ENCODE assay signal across 14 mouse cellular contexts in genomic region chr13:107483967-107484629, GRCm38 (mm10).
DNase-seq lines count a peak whose midpoint lies in the region; ATAC-seq and TF ChIP-seq lines count a peak whose summit lies in the region.
"Had no signal": no experiment of that assay in that cellular context is flagged by ENCODE, and none has a peak within 500 bp of the region (broad histone marks: within the 10 kb centered on the region; RNA-seq: fewer than 3 reads in every experiment).

No protein-coding gene starts in this region.

- no peaks in the 10 kb centered on the region for H3K9me3 ChIP-seq in neural tube, embryonic 11.5 days (ENCODE audit: control insufficient read depth, low read length)
- H3K9me3 ChIP-seq in hindbrain, embryonic 11.5 days (ENCODE audit: control insufficient read depth, low read length), result no peaks in the 10 kb centered on the region
- H3K9me3 ChIP-seq in midbrain, embryonic 13.5 days, result no peaks in the 10 kb centered on the region

- H3K4me2 ChIP-seq in neural tube, embryonic 11.5 days (ENCODE audit: low read depth), result no peak overlapping the region
- H3K4me2 ChIP-seq in hindbrain, embryonic 11.5 days (replicated peaks; ENCODE audit: low read depth, low read length), result no peak overlapping the region
- H3K4me2 ChIP-seq in midbrain, embryonic 13.5 days (replicated peaks), result no peak overlapping the region
- H3K4me2 ChIP-seq: lung, embryonic 14.5 days had no signal

- no peaks in the 10 kb centered on the region for H3K36me3 ChIP-seq in neural tube, embryonic 11.5 days (ENCODE audit: control insufficient read depth, insufficient read depth, low read length)
- H3K36me3 ChIP-seq in hindbrain, embryonic 11.5 days (ENCODE audit: control insufficient read depth, insufficient read depth, low read length), result no peaks in the 10 kb centered on the region
- no peaks in the 10 kb centered on the region for H3K36me3 ChIP-seq in midbrain, embryonic 13.5 days

- intact Hi-C loops in gastrocnemius, adult 2 months (cut with DNase I), result no loop called here

- no peaks in the 10 kb centered on the region; the same call in 1 of the 2 replicates for H3K4me1 ChIP-seq in neural tube, embryonic 11.5 days (ENCODE audit: control insufficient read depth, insufficient read depth, low read length)
- H3K4me1 ChIP-seq in hindbrain, embryonic 11.5 days (replicated peaks; ENCODE audit: control insufficient read depth, insufficient read depth, low read length), result peaks cover 5% of the 10 kb centered on the region
- peaks cover 22% of the 10 kb centered on the region for H3K4me1 ChIP-seq in midbrain, embryonic 13.5 days (replicated peaks)

- no peak overlapping the region for H3K4me3 ChIP-seq in neural tube, embryonic 11.5 days (ENCODE audit: low read depth, low read length)
- no peak overlapping the region for H3K4me3 ChIP-seq in hindbrain, embryonic 11.5 days (ENCODE audit: low read depth, low read length)
- no peak overlapping the region for H3K4me3 ChIP-seq in midbrain, embryonic 13.5 days (replicated peaks)
- H3K4me3 ChIP-seq in gastrocnemius, adult 2 months, result no peak overlapping the region

- 57% methylated on average over 12 of the region's 12 CpGs for WGBS in neural tube, embryonic 11.5 days
- 45% methylated on average over 12 of the region's 12 CpGs for WGBS in hindbrain, embryonic 11.5 days
- WGBS in midbrain, embryonic 13.5 days, result 27% methylated on average over 12 of the region's 12 CpGs

- 0 out of 2 replicates have a peak overlapping the region, but pooled peaks have one; percentile 39 for H3K27ac ChIP-seq in neural tube, embryonic 11.5 days (ENCODE audit: low read depth, low read length)
- H3K27ac ChIP-seq in hindbrain, embryonic 11.5 days (ENCODE audit: low read depth, low read length), result peak overlapping the region; percentile 67; the same call in 1 of the 2 replicates
- H3K27ac ChIP-seq in midbrain, embryonic 13.5 days, result peak overlapping the region; percentile 70
- no peak overlapping the region for H3K27ac ChIP-seq in gastrocnemius, adult 2 months

- ATAC-seq in neural tube, embryonic 11.5 days (ENCODE audit: insufficient read depth, low FRiP score, low TSS enrichment), result no peak
- peak; percentile 81 for ATAC-seq in hindbrain, embryonic 11.5 days (ENCODE audit: low FRiP score)
- peak; percentile 79 for ATAC-seq in midbrain, embryonic 13.5 days
- ATAC-seq: Patski had no signal

- TF ChIP-seq CTCF in gastrocnemius, adult 2 months (IDR thresholded peaks at IDR 0.05), result no peak

- no peak for DNase-seq in neural tube, embryonic 11.5 days (ENCODE audit: low spot score)
- no peak for DNase-seq in neural tube, embryonic 10.5 days (ENCODE audit: extremely low spot score, low spot score)
- peak; percentile 23 for DNase-seq in hindbrain, embryonic 11.5 days (ENCODE audit: low spot score)
- no peak for DNase-seq in cerebellum, postnatal 4 days (ENCODE audit: low spot score in 2 of 2)
- DNase-seq in gastrocnemius, adult 2 months, result no peak
- DNase-seq in lung, adult 18-20 months, result no peak
- DNase-seq: cerebellum, postnatal 36 days; gastrocnemius, postnatal 25 days; kidney, postnatal 36 days; lung, embryonic 14.5 days; thymus, postnatal 14 days had no signal

- H3K27me3 ChIP-seq in neural tube, embryonic 11.5 days (ENCODE audit: control insufficient read depth, insufficient read depth, low read length), result no peaks in the 10 kb centered on the region
- H3K27me3 ChIP-seq in hindbrain, embryonic 11.5 days (ENCODE audit: control insufficient read depth, insufficient read depth, low read length), result no peaks in the 10 kb centered on the region
- H3K27me3 ChIP-seq in midbrain, embryonic 13.5 days, result peaks cover 9% of the 10 kb centered on the region; the same call in 1 of the 2 replicates
- H3K27me3 ChIP-seq: CH12.LX had no signal

- H3K9ac ChIP-seq in neural tube, embryonic 11.5 days (ENCODE audit: low read length), result no peak overlapping the region
- no peak overlapping the region for H3K9ac ChIP-seq in hindbrain, embryonic 11.5 days (ENCODE audit: low read depth, low read length)
- H3K9ac ChIP-seq in midbrain, embryonic 13.5 days (replicated peaks), result no peak overlapping the region; the same call in 1 of the 2 replicates
- H3K9ac ChIP-seq: lung, embryonic 14.5 days had no signal
